Mouse (Mus musculus): ENCODE data around the gene Tmem63c.

DNA sequence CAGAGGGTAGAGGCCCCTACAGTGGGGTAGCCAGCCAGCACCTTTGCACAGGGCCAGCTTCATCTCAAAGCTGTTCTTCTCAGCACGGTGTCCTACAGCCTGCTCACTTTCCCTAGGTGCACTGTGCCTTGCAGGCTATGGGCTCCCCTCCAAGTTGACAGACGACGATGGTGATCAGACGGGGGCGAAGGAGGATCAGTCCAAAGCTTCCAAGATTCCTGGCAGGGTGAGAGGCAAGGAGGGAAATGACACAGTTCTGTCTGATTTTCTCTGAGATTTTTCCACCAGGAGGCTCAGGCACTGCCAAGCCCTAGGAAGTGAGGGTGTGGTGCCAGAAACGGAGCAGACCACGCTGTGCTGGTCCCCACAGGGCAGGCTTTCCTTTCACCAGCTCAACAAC lies 19.7 kb downstream of the Tmem63c start:
- TF ChIP-seq POLR2A (IDR thresholded peaks at IDR 0.05; ENCODE audit: borderline replicate concordance, low read depth, low read length) (no peak), CTCF (IDR thresholded peaks at IDR 0.05; ENCODE audit: low read depth, low read length) (no peak)

All from bone marrow macrophage, adult 2 months (primary cell).